Mouse (Mus musculus): Measurements from ENCODE around the gene Itsn1. TPM values are rescaled to one million over a fixed set of nuclear protein-coding genes. Genes with fewer than 3 reads are reported as not detected.
A peak's percentile ranks its signal among the peaks of the same experiment; 100 is the strongest.

The Itsn1 gene
- total RNA-seq, 1 experiment from 2014 or later, result 74.9 TPM

DNA sequence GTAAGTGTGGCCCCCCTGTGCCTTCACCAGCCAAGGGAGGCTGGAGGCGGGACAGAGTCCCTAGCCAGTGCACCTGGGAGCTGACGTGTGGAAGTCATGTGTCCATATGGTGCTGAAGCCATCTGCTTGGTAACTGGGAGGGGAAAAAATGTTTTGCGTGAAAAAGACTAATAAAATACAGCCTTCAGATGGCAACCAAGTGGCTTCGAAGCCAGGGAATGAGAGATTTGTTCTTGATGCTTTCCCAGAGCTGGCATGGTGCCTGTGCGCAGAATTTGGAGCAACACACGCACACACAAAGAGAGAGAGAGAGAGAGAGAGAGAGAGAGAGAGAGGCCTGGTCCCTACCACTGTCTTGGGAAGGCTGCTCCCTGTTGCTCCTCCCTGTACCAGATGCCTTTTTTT is 167.3 kb downstream of the Itsn1 start:
- no peak for ATAC-seq (replicated peaks in 1 of 2; ENCODE audit: insufficient read depth in 1 of 2, low FRiP score in 2 of 2, low TSS enrichment in 1 of 2, low read depth in 1 of 2, poor library complexity in 2 of 2, severe bottlenecking in 2 of 2)

GRCm38 (mm10) chr16:91898850-91899848 is 170.1 kb downstream of the Itsn1 start:
- peak; percentile 67 to 73 for ATAC-seq (replicated peaks in 1 of 2; ENCODE audit: insufficient read depth in 1 of 2, low FRiP score in 2 of 2, low TSS enrichment in 1 of 2, low read depth in 1 of 2, poor library complexity in 2 of 2, severe bottlenecking in 2 of 2)

DNA sequence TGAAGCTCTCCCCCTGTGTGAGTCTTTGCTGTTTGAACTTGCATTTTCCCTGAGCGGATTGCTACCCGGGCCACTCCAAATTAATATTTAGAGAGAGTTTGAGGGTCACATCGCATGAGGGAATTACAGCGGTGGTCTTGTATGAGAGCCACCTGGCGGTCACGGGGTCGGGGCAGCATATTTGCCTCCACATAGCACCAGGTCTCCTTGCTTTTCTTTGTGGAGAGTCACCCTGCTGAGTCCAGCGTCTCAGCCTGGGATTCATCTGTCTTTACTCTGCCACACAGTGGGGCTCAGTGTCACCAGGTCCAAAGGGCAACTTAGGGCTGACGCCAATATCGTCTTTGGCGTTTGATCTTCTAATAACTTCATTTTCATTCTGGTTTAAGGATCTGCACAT is 171.2 kb downstream of the Itsn1 start:
- no peak for ATAC-seq (replicated peaks in 1 of 2; ENCODE audit: insufficient read depth in 1 of 2, low FRiP score in 2 of 2, low TSS enrichment in 1 of 2, low read depth in 1 of 2, poor library complexity in 2 of 2, severe bottlenecking in 2 of 2)

GRCm38 (mm10) chr16:91903801-91904506 is 174.9 kb downstream of the Itsn1 start:
- ATAC-seq (replicated peaks in 1 of 2; ENCODE audit: insufficient read depth in 1 of 2, low FRiP score in 2 of 2, low TSS enrichment in 1 of 2, low read depth in 1 of 2, poor library complexity in 2 of 2, severe bottlenecking in 2 of 2), result peak in 1 of 2 experiments; percentile 34; a peak in 1 of 4 replicates

- no peak for ATAC-seq (replicated peaks in 1 of 2; ENCODE audit: insufficient read depth in 1 of 2, low FRiP score in 2 of 2, low TSS enrichment in 1 of 2, low read depth in 1 of 2, poor library complexity in 2 of 2, severe bottlenecking in 2 of 2)
These were observed 176.2 kb downstream of the Itsn1 start for GRCm38 (mm10) chr16:91905127-91905860.

- ATAC-seq (replicated peaks in 1 of 2; ENCODE audit: insufficient read depth in 1 of 2, low FRiP score in 2 of 2, low TSS enrichment in 1 of 2, low read depth in 1 of 2, poor library complexity in 2 of 2, severe bottlenecking in 2 of 2), result no peak
These were observed 176.9 kb downstream of the Itsn1 start for GRCm38 (mm10) chr16:91905987-91906386.

DNA sequence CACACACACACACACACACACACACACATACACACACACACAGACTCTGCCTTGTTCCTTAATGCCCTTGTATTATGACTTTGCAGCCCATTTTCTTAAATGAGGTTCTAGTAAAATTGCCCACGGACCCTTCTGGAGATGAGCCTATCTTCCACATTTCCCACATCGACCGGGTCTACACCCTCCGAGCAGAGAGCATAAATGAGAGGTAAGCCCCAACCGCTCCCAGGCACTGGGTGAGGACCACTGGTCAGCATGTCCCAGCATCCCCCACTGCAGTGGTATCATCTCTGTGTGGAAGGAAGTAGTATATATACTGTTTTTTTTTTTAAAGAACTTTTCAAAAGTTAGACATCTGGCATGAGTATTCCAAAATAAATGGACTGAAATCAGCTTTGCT is 177.6 kb downstream of the Itsn1 start:
- no peak for ATAC-seq (replicated peaks in 1 of 2; ENCODE audit: insufficient read depth in 1 of 2, low FRiP score in 2 of 2, low TSS enrichment in 1 of 2, low read depth in 1 of 2, poor library complexity in 2 of 2, severe bottlenecking in 2 of 2)

DNA sequence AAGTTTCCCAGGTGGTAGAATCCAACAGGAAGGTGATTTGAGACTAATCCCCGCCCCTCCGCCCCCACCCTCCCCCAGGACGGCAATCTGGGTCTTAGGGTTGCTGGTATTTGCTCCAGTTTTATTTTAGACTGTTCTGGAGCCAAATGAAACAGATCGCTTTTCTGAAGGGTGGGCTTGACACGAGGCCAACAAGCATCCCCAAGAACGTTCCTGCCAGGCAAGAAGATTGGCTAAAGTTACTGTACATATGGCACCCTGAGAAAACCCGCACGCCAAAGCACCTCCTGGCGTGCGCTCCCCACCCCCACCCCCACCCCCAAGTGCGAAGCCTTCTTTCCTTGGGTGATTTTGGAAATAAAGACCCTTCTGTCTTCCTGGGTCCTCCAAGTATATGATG is 178.1 kb downstream of the Itsn1 start:
- ATAC-seq (replicated peaks in 1 of 2; ENCODE audit: insufficient read depth in 1 of 2, low FRiP score in 2 of 2, low TSS enrichment in 1 of 2, low read depth in 1 of 2, poor library complexity in 2 of 2, severe bottlenecking in 2 of 2), result no peak

GRCm38 (mm10) chr16:91909569-91910335 is 180.7 kb downstream of the Itsn1 start:
- no peak for ATAC-seq (replicated peaks in 1 of 2; ENCODE audit: insufficient read depth in 1 of 2, low FRiP score in 2 of 2, low TSS enrichment in 1 of 2, low read depth in 1 of 2, poor library complexity in 2 of 2, severe bottlenecking in 2 of 2)

- ATAC-seq (replicated peaks in 1 of 2; ENCODE audit: insufficient read depth in 1 of 2, low FRiP score in 2 of 2, low TSS enrichment in 1 of 2, low read depth in 1 of 2, poor library complexity in 2 of 2, severe bottlenecking in 2 of 2), result peak; percentile 90 to 94
These were observed 188.6 kb downstream of the Itsn1 start for GRCm38 (mm10) chr16:91917631-91918096.

GRCm38 (mm10) chr16:91918461-91918860 is 189.4 kb downstream of the Itsn1 start:
- no peak for ATAC-seq (replicated peaks in 1 of 2; ENCODE audit: insufficient read depth in 1 of 2, low FRiP score in 2 of 2, low TSS enrichment in 1 of 2, low read depth in 1 of 2, poor library complexity in 2 of 2, severe bottlenecking in 2 of 2)

DNA sequence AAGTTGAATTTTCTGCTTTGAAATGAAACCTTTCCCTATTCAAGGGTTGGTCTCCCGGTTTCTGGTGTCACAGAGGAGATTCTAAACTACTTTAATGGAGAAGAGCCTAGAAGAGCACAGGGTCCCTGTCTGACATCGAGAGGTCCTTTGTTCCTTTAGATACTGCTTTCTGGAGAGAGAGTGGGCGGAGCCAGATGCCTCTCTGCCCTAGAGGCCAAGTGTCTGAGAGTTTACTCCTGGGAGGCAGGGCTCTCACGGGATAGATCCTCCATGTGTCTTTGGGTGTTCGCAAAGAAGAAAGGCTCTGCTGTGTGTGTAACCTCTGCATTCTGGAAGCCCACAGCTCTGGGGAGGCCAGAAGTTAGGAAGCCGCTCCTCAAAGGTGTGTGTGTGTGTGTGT is 190.0 kb downstream of the Itsn1 start:
- no peak for ATAC-seq (replicated peaks in 1 of 2; ENCODE audit: insufficient read depth in 1 of 2, low FRiP score in 2 of 2, low TSS enrichment in 1 of 2, low read depth in 1 of 2, poor library complexity in 2 of 2, severe bottlenecking in 2 of 2)

GRCm38 (mm10) chr16:91921340-91921739 is 192.3 kb downstream of the Itsn1 start:
- no peak for ATAC-seq (replicated peaks in 1 of 2; ENCODE audit: insufficient read depth in 1 of 2, low FRiP score in 2 of 2, low TSS enrichment in 1 of 2, low read depth in 1 of 2, poor library complexity in 2 of 2, severe bottlenecking in 2 of 2)

- no peak for ATAC-seq (replicated peaks in 1 of 2; ENCODE audit: insufficient read depth in 1 of 2, low FRiP score in 2 of 2, low TSS enrichment in 1 of 2, low read depth in 1 of 2, poor library complexity in 2 of 2, severe bottlenecking in 2 of 2)
These were observed 193.9 kb downstream of the Itsn1 start for GRCm38 (mm10) chr16:91922939-91923338.

DNA sequence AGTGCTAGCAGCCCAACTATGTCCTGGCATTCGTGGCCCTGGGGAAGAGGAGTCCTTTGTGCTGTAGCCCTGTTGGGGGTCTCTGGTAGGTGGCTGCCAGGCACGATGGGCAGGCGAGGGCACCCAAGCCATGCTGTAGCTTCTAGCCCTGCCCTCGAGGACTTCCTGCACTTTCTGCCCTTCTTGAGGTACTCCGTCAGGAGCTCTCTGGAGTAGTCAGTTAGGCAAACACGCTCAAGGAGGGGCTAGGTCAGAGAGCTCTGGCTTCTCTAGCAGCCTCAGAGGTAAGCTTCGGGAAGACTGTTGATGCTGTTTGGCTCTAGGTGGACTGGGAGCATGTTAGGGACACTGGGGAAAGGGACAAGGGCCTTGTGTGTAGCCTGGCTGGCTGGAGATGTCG is 195.3 kb downstream of the Itsn1 start:
- ATAC-seq (replicated peaks in 1 of 2; ENCODE audit: insufficient read depth in 1 of 2, low FRiP score in 2 of 2, low TSS enrichment in 1 of 2, low read depth in 1 of 2, poor library complexity in 2 of 2, severe bottlenecking in 2 of 2), result no peak

- ATAC-seq (replicated peaks in 1 of 2; ENCODE audit: insufficient read depth in 1 of 2, low FRiP score in 2 of 2, low TSS enrichment in 1 of 2, low read depth in 1 of 2, poor library complexity in 2 of 2, severe bottlenecking in 2 of 2), result no peak
These were observed 199.0 kb downstream of the Itsn1 start for GRCm38 (mm10) chr16:91927911-91928630.

Data from hematopoietic stem cell, adult 5-6 weeks (primary cell).